Mouse (Mus musculus) embryonic facial prominence, embryonic 14.5 days (tissue): ENCODE measurements around the gene Chil3. TPM values are rescaled to one million over a fixed set of nuclear protein-coding genes. Genes with fewer than 3 reads are reported as not detected.

ENCODE experiments used
- ATAC-seq: fragments of 200-750 bp; cut with Nextera tagmentation; 2 replicates; pipeline ENCODE4 v1.8.0; 2017; ENCODE audit warnings: low read depth, moderate number of reproducible peaks, moderate TSS enrichment
- DNase-seq: peaks from one replicate; pipeline ENCODE4 v3.0.0-alpha.2; 2015; ENCODE audit warnings: low spot score
- H3K27ac ChIP-seq: fragments of 300-500 bp; sonication (generic); replicated peaks from 2 replicates; pipeline ENCODE4 v1.5.1; 2014; ENCODE audit warnings: low read depth, mild to moderate bottlenecking, low read length, moderate library complexity
- H3K27me3 ChIP-seq: fragments of 300-500 bp; sonication (generic); replicated peaks from 2 replicates; pipeline ENCODE4 v1.6.1; 2014; ENCODE audit warnings: low read length; ENCODE audit not compliant: control insufficient read depth, insufficient read depth
- H3K36me3 ChIP-seq: fragments of 300-500 bp; sonication (generic); 2 replicates; pipeline ENCODE4 v1.6.1; 2014; ENCODE audit warnings: low read length, mixed read lengths; ENCODE audit not compliant: control insufficient read depth, insufficient read depth
- H3K4me1 ChIP-seq: fragments of 300-500 bp; sonication (generic); 2 replicates; pipeline ENCODE4 v1.6.1; 2014; ENCODE audit warnings: antibody characterized with exemption, low read length; ENCODE audit not compliant: control insufficient read depth, insufficient read depth
- H3K4me2 ChIP-seq: fragments of 300-500 bp; sonication (generic); 2 replicates; pipeline ENCODE4 v1.6.1; 2014; ENCODE audit warnings: low read depth, mild to moderate bottlenecking, low read length, moderate library complexity, mixed read lengths
- H3K4me3 ChIP-seq: fragments of 300-500 bp; sonication (generic); 2 replicates; pipeline ENCODE4 v1.5.1; 2014; ENCODE audit warnings: low read depth, mild to moderate bottlenecking, low read length
- H3K9ac ChIP-seq: fragments of 300-500 bp; sonication (generic); 2 replicates; pipeline ENCODE4 v1.6.1; 2014; ENCODE audit warnings: low read depth, mild to moderate bottlenecking, low read length, moderate library complexity, mixed read lengths
- H3K9me3 ChIP-seq: fragments of 300-500 bp; sonication (generic); 2 replicates; pipeline ENCODE4 v1.6.1; 2016; ENCODE audit warnings: low read length; ENCODE audit not compliant: control insufficient read depth
- WGBS: fragments of 180-500 bp; shearing (Covaris S2); extraction: QIAGEN DNeasy Blood & Tissue Kit; methylation state at CpG from one replicate; pipeline ENCODE4 v1.1.7; 2014; 5-methylcytosine and 5-hydroxymethylcytosine counted together
- polyA plus RNA-seq: library from polyadenylated mRNA; unstranded; fragments of >200 nt; fragmentation: Nextera tagmentation; extraction: Ambion mirVana; gene quantifications from 2 replicates; pipeline ENCODE4 v1.2.1, GENCODE M21; 2014

Gene Chil3
- polyA plus RNA-seq, 1 experiment from 2014 or later, result 0.11 TPM

DNA sequence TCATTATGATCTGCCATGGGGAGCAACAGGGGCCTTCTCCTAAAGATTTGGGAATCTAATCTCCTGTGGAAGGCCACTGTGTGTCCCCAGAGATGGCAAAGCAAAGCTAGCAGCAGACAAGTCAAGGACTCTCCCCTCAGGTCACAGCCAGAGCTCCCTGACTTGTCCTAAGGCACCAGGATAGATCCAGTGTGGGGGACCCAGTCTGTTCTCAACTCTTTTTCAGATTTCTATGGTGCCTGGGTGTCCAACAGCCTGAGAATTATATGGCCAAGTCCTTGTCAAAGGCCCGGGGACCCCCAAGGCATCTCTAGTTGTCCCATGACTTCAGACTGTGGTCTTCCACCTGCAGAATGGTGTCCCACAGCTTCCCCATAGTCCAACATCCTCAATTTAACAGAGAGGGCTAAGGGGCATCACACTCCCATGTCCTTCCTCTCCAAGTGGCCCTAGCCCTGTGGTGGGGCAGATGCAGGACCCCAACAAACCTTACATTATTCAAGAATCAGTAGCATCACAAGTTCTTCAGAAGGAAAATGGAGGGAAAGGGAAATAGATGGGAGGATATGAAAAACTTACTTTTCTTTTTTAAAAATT, 3.9 kb upstream of the Chil3 start:
- WGBS, result 88% methylated on average over 1 of the region's 1 CpGs
- H3K4me1 ChIP-seq, result no peaks in the 10 kb centered on the region
- H3K4me2 ChIP-seq, result no peak overlapping the region
- no peak overlapping the region for H3K4me3 ChIP-seq
- no peak for DNase-seq
- no peaks in the 10 kb centered on the region for H3K27me3 ChIP-seq
- H3K9ac ChIP-seq, result no peak overlapping the region
- no peak for ATAC-seq
- H3K27ac ChIP-seq, result no peak overlapping the region
- H3K9me3 ChIP-seq, result no peaks in the 10 kb centered on the region; the same call in 1 of the 2 replicates
- no peaks in the 10 kb centered on the region for H3K36me3 ChIP-seq

DNA sequence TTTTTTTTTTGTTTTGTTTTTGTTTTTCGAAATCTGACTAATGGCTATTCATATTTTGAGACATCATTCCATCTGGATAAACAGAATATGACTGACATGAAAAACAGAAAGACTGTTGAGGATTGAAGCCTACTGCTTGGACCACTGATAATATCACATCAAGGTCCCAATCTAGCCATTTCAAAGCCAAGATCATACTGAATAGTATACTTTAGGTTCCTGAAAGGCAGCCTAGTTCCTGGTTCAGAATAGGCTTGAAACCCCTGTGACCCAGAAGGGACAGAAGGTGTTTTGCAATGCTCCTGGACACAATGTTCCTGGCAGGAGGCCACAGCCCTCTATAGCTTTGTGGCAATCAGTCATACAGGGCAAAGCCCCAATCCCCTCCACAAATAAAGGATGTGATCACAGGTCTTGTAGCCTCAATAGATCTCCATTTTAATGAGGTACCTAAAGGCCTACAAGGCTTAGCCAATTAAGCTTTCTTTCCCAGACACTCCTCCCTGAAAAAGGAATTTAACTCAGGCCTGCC, 3.2 kb upstream of the Chil3 start:
- Histone ChIP-seq H3K9ac (no peak overlapping the region), H3K9me3 (no peaks in the 10 kb centered on the region; the same call in 1 of the 2 replicates), H3K4me2 (no peak overlapping the region), H3K36me3 (no peaks in the 10 kb centered on the region), H3K27ac (no peak overlapping the region), H3K4me3 (no peak overlapping the region), H3K4me1 (no peaks in the 10 kb centered on the region), H3K27me3 (no peaks in the 10 kb centered on the region)
- DNase-seq (no peak), ATAC-seq (no peak)
- 55% methylated on average over 1 of the region's 1 CpGs for whole genome bisulfite sequencing

GRCm38 (mm10) chr3:106154413-106154812, 13.0 kb downstream of the Chil3 start:
- Histone ChIP-seq H3K27me3 (no peaks in the 10 kb centered on the region), H3K4me2 (no peak overlapping the region), H3K9me3 (peaks cover 18% of the 10 kb centered on the region), H3K4me3 (no peak overlapping the region), H3K4me1 (no peaks in the 10 kb centered on the region), H3K36me3 (no peaks in the 10 kb centered on the region), H3K27ac (no peak overlapping the region), H3K9ac (no peak overlapping the region)
- 88% methylated on average over 2 of the region's 2 CpGs for WGBS
- ATAC-seq (no peak), DNase-seq (no peak)

GRCm38 (mm10) chr3:106144081-106144480, 23.3 kb downstream of the Chil3 start:
- no peak overlapping the region for H3K9ac ChIP-seq
- no peaks in the 10 kb centered on the region for H3K36me3 ChIP-seq
- no peaks in the 10 kb centered on the region for H3K4me1 ChIP-seq
- WGBS, result 90% methylated on average over 10 of the region's 10 CpGs
- ATAC-seq (no peak), DNase-seq (no peak)
- no peak overlapping the region for H3K4me2 ChIP-seq
- H3K9me3 ChIP-seq, result peaks cover 8% of the 10 kb centered on the region; the same call in 1 of the 2 replicates
- H3K27me3 ChIP-seq, result no peaks in the 10 kb centered on the region
- H3K27ac ChIP-seq, result no peak overlapping the region
- no peak overlapping the region for H3K4me3 ChIP-seq

DNA sequence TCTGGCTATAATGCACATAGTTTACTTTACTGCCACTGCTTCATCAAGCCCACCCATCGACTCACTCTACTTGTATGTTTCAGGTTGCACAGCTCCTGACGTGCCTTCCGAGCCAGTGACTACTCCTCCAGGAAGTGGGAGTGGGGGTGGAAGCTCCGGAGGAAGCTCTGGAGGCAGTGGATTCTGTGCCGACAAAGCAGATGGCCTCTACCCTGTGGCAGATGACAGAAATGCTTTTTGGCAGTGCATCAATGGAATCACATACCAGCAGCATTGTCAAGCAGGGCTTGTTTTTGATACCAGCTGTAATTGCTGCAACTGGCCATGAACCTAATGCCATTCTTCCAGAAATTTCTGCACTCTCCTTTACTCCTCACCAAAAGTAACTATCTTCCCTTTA, 35.7 kb downstream of the Chil3 start:
- Histone ChIP-seq H3K9me3 (peaks cover 24% of the 10 kb centered on the region), H3K36me3 (no peaks in the 10 kb centered on the region), H3K9ac (no peak overlapping the region), H3K4me3 (no peak overlapping the region), H3K27me3 (no peaks in the 10 kb centered on the region), H3K4me2 (no peak overlapping the region), H3K4me1 (no peaks in the 10 kb centered on the region), H3K27ac (no peak overlapping the region)
- peak; percentile 16 for DNase-seq
- WGBS, result 70% methylated on average over 5 of the region's 5 CpGs
- ATAC-seq, result peak; percentile 18; the same call in 1 of the 2 replicates

- H3K36me3 ChIP-seq, result no peaks in the 10 kb centered on the region
- DNase-seq (no peak), ATAC-seq (no peak)
- peaks cover 17% of the 10 kb centered on the region for H3K9me3 ChIP-seq
- H3K9ac ChIP-seq, result no peak overlapping the region
- H3K27me3 ChIP-seq, result no peaks in the 10 kb centered on the region
- H3K4me2 ChIP-seq, result no peak overlapping the region
- no peak overlapping the region for H3K4me3 ChIP-seq
- H3K27ac ChIP-seq, result no peak overlapping the region
- WGBS, result 72% methylated on average over 4 of the region's 4 CpGs
- H3K4me1 ChIP-seq, result no peaks in the 10 kb centered on the region
These were observed 38.4 kb downstream of the Chil3 start for GRCm38 (mm10) chr3:106128807-106129493.

- ATAC-seq (no peak), DNase-seq (no peak)
- Histone ChIP-seq H3K27me3 (no peaks in the 10 kb centered on the region), H3K9ac (no peak overlapping the region), H3K4me1 (no peaks in the 10 kb centered on the region), H3K27ac (no peak overlapping the region), H3K9me3 (peaks cover 11% of the 10 kb centered on the region; the same call in 1 of the 2 replicates), H3K4me3 (no peak overlapping the region), H3K36me3 (no peaks in the 10 kb centered on the region), H3K4me2 (no peak overlapping the region)
These were observed 40.4 kb downstream of the Chil3 start for GRCm38 (mm10) chr3:106126999-106127398.

DNA sequence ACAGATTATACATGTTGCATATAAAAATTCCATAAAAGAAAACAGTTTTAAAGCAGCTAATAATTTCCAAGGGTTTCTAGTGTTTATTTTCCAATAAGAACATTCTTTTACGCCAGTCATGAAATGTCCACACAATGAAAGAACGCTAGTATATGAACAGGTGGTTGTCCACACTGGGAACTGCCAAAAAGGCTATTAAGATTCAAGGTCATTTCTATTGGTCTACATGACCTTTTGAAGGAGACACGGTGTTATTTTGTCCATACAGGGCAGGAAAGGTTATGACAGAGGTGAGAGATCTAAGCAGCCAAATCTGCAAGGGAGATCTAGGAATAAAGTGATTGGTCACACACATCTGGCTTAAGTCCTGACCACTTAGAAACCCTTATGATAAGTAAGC, 54.4 kb downstream of the Chil3 start, which contains the start of gene Chia1:
Gene Chia1 (plus strand): TSS at position 301 of the 400 bp plus-strand sequence.
- ATAC-seq, result no peak
- no peak within 1 kb of the TSS for H3K27ac ChIP-seq
- WGBS, result 79% methylated on average over 3 of the region's 3 CpGs
- H3K27me3 ChIP-seq, result no peaks in the 10 kb centered on the region
- no peak within 1 kb of the TSS for H3K4me3 ChIP-seq
- DNase-seq, result no peak
- H3K9ac ChIP-seq, result no peak within 1 kb of the TSS
- no peaks in the 10 kb centered on the region for H3K9me3 ChIP-seq
- no peak within 1 kb of the TSS for H3K4me2 ChIP-seq
- H3K4me1 ChIP-seq, result no peaks in the 10 kb centered on the region
- H3K36me3 ChIP-seq, result no peaks in the 10 kb centered on the region
